Mouse (Mus musculus): Measurements from ENCODE around the gene Acox3. TPM values are rescaled to one million over a fixed set of nuclear protein-coding genes. Genes with fewer than 3 reads are reported as not detected.

Acox3 gene
- polyA plus RNA-seq, 1 experiment: 77.9 TPM

- Histone ChIP-seq H3K4me1 (ENCODE audit: control insufficient read depth, insufficient read depth, low read length) (no peaks in the 10 kb centered on the region), H3K27me3 (replicated peaks; ENCODE audit: control insufficient read depth, insufficient read depth, low read length) (no peaks in the 10 kb centered on the region), H3K4me3 (ENCODE audit: insufficient read depth, low read depth, low read length) (no peak overlapping the region), H3K36me3 (ENCODE audit: control insufficient read depth, insufficient read depth, low read length) (no peaks in the 10 kb centered on the region), H3K27ac (ENCODE audit: insufficient read depth, low read depth, low read length) (no peak overlapping the region)
- 88% methylated on average over 6 of the region's 6 CpGs for WGBS
- TF ChIP-seq POLR2A (IDR thresholded peaks at IDR 0.05; ENCODE audit: low read depth, low read length) (no peak), CTCF (conservative IDR thresholded peaks at IDR 0.05; ENCODE audit: insufficient read depth, insufficient read length, low read depth, low read length) (no peak)
- DNase-seq: no peak
These were observed 50.0 kb downstream of the Acox3 start for GRCm38 (mm10) chr5:35632841-35633240.

DNA sequence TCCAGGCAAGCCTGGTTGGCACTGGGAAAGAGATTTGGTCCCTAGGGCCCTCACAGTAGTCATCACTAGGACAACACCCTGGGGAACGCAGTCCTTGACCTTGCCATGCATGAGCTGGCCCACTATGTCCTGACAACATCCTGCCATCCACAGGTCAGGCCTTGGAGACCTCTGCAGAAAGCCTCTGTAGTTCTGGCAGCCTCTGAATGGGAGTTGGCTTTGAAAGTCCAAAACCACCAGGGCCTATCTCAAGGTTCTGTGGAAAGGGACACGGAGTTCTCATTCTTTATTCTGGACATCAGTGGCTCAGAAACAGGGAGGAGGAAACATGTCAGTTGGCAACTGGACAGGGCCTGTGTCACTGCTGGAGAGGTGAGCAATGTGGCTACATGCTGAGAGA, 53.2 kb downstream of the Acox3 start:
- Histone ChIP-seq H3K36me3 (ENCODE audit: control insufficient read depth, insufficient read depth, low read length) (no peaks in the 10 kb centered on the region), H3K4me3 (ENCODE audit: insufficient read depth, low read depth, low read length) (no peak overlapping the region), H3K27ac (ENCODE audit: insufficient read depth, low read depth, low read length) (no peak overlapping the region), H3K4me1 (ENCODE audit: control insufficient read depth, insufficient read depth, low read length) (no peaks in the 10 kb centered on the region), H3K27me3 (replicated peaks; ENCODE audit: control insufficient read depth, insufficient read depth, low read length) (no peaks in the 10 kb centered on the region)
- WGBS: 62% methylated on average over 2 of the region's 2 CpGs
- TF ChIP-seq POLR2A (IDR thresholded peaks at IDR 0.05; ENCODE audit: low read depth, low read length) (no peak), CTCF (conservative IDR thresholded peaks at IDR 0.05; ENCODE audit: insufficient read depth, insufficient read length, low read depth, low read length) (no peak)
- DNase-seq: no peak

DNA sequence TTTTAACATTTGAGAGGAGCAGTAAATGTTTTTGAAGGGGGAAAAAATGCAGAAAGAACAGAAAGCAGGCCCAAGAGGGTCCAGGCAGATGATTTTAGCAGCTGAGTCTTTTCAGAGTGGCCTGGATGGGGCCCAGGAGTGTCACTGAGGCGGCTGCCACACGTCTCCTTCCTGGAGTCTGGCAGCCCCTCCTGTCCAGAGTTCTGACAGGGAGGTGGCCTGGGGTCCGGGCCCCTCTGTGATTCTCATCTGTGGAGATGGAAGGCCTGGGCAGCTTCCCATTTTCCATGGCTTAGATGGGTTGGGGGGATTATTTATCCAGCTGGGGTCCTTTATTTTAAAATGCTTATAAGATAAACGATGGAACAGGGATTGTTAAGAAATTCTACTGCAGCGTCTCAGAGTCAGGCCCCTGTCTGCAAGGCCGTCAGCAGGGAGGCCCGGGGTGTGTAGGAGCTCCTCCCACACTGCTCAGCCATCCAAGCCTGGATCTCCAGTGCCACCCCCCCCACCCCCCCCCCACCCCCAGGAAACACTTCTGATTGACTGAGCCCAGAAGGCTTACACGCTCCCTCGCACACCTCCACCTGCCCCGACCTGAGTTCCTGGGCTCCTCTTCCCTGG, 59.2 kb downstream of the Acox3 start:
- Histone ChIP-seq H3K27me3 (replicated peaks; ENCODE audit: control insufficient read depth, insufficient read depth, low read length) (no peaks in the 10 kb centered on the region), H3K4me1 (ENCODE audit: control insufficient read depth, insufficient read depth, low read length) (no peaks in the 10 kb centered on the region), H3K27ac (ENCODE audit: insufficient read depth, low read depth, low read length) (no peak overlapping the region), H3K4me3 (ENCODE audit: insufficient read depth, low read depth, low read length) (no peak overlapping the region), H3K36me3 (ENCODE audit: control insufficient read depth, insufficient read depth, low read length) (no peaks in the 10 kb centered on the region)
- no peak for DNase-seq
- no peak for TF ChIP-seq CTCF (conservative IDR thresholded peaks at IDR 0.05; ENCODE audit: insufficient read depth, insufficient read length, low read depth, low read length)
- TF ChIP-seq POLR2A (IDR thresholded peaks at IDR 0.05; ENCODE audit: low read depth, low read length): no peak
- WGBS: 54% methylated on average over 10 of the region's 10 CpGs

DNA sequence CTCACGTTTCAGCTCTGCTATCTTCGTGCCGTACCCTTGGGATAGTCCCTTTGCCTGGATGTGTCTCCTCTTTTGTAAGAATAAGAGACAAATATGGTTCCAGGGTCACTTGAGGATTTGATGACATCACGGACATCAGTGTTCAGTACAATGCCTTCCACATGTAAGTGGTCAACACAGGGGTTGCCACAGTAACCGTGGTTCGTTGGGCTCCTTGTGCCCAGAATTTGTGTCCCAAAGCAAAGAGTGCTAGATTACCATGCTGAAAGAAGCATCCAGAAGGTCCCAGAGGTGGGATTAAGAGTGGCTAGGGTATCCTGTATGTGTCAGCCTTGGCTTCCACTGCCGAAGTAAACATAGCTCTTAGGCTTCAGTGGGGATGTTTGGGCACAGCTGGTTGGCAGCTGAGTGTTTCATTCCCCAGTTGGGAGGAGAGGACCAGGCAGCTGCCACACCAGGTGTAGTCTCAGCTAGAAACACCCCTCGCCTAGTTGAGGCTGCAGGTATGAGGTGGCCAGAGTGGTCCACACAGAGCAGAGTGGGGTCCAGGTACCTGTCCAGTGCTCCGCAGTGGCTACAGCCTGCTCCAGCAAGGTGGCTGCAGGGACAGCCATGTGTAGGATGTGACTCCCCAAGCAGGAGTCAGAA, 60.7 kb downstream of the Acox3 start:
- DNase-seq: no peak
- no peak for TF ChIP-seq POLR2A (IDR thresholded peaks at IDR 0.05; ENCODE audit: low read depth, low read length)
- no peak for TF ChIP-seq CTCF (conservative IDR thresholded peaks at IDR 0.05; ENCODE audit: insufficient read depth, insufficient read length, low read depth, low read length)
- Histone ChIP-seq H3K27ac (ENCODE audit: insufficient read depth, low read depth, low read length) (no peak overlapping the region), H3K27me3 (replicated peaks; ENCODE audit: control insufficient read depth, insufficient read depth, low read length) (no peaks in the 10 kb centered on the region), H3K4me3 (ENCODE audit: insufficient read depth, low read depth, low read length) (no peak overlapping the region), H3K36me3 (ENCODE audit: control insufficient read depth, insufficient read depth, low read length) (no peaks in the 10 kb centered on the region), H3K4me1 (ENCODE audit: control insufficient read depth, insufficient read depth, low read length) (no peaks in the 10 kb centered on the region)
- 87% methylated on average over 9 of the region's 9 CpGs for WGBS

- DNase-seq: no peak
- H3K4me1 ChIP-seq (ENCODE audit: control insufficient read depth, insufficient read depth, low read length): no peaks in the 10 kb centered on the region
- no peaks in the 10 kb centered on the region for H3K36me3 ChIP-seq (ENCODE audit: control insufficient read depth, insufficient read depth, low read length)
- H3K27me3 ChIP-seq (replicated peaks; ENCODE audit: control insufficient read depth, insufficient read depth, low read length): no peaks in the 10 kb centered on the region
- no peak for TF ChIP-seq POLR2A (IDR thresholded peaks at IDR 0.05; ENCODE audit: low read depth, low read length)
- no peak for TF ChIP-seq CTCF (conservative IDR thresholded peaks at IDR 0.05; ENCODE audit: insufficient read depth, insufficient read length, low read depth, low read length)
- 56% methylated on average over 4 of the region's 4 CpGs for WGBS
- H3K27ac ChIP-seq (ENCODE audit: insufficient read depth, low read depth, low read length): no peak overlapping the region
- no peak overlapping the region for H3K4me3 ChIP-seq (ENCODE audit: insufficient read depth, low read depth, low read length)
These were observed 61.2 kb downstream of the Acox3 start for GRCm38 (mm10) chr5:35644082-35644481.

- TF ChIP-seq POLR2A (IDR thresholded peaks at IDR 0.05; ENCODE audit: low read depth, low read length): no peak
- Histone ChIP-seq H3K4me1 (ENCODE audit: control insufficient read depth, insufficient read depth, low read length) (no peaks in the 10 kb centered on the region), H3K36me3 (ENCODE audit: control insufficient read depth, insufficient read depth, low read length) (no peaks in the 10 kb centered on the region), H3K27ac (ENCODE audit: insufficient read depth, low read depth, low read length) (no peak overlapping the region), H3K4me3 (ENCODE audit: insufficient read depth, low read depth, low read length) (no peak overlapping the region), H3K27me3 (replicated peaks; ENCODE audit: control insufficient read depth, insufficient read depth, low read length) (no peaks in the 10 kb centered on the region)
- DNase-seq: no peak
- 72% methylated on average over 6 of the region's 6 CpGs for WGBS
These were observed 63.2 kb downstream of the Acox3 start for GRCm38 (mm10) chr5:35645938-35646493.

DNA sequence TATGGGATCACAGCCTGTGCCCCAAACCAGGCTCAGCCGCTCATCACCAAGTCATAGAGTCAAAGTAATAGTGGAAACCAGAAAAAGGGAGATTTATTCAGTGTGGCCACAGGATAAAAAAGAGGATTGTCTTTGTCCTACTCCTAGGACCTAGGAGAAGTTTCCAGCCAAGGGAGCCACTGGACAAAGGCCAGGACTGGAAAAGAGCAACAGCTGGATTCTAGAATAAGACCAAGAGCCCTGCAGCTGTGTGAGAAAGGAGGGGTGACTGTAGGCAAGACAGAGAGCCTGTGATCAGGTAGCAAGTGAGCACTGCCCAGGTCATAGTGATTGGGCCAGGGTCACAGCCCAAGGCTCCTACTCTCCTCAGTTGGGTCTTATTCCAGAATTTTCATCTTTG, 64.1 kb downstream of the Acox3 start:
- Histone ChIP-seq H3K36me3 (ENCODE audit: control insufficient read depth, insufficient read depth, low read length) (no peaks in the 10 kb centered on the region), H3K4me3 (ENCODE audit: insufficient read depth, low read depth, low read length) (no peak overlapping the region), H3K4me1 (ENCODE audit: control insufficient read depth, insufficient read depth, low read length) (no peaks in the 10 kb centered on the region), H3K27ac (ENCODE audit: insufficient read depth, low read depth, low read length) (no peak overlapping the region), H3K27me3 (replicated peaks; ENCODE audit: control insufficient read depth, insufficient read depth, low read length) (no peaks in the 10 kb centered on the region)
- DNase-seq: no peak
- 73% methylated on average over 1 of the region's 1 CpGs for WGBS
- TF ChIP-seq POLR2A (IDR thresholded peaks at IDR 0.05; ENCODE audit: low read depth, low read length) (no peak), CTCF (conservative IDR thresholded peaks at IDR 0.05; ENCODE audit: insufficient read depth, insufficient read length, low read depth, low read length) (no peak)
